Mouse (Mus musculus): ENCODE data around the gene Afmid. TPM values are rescaled to one million over a fixed set of nuclear protein-coding genes. Genes with fewer than 3 reads are reported as not detected.

Afmid gene
- total and polyA plus RNA-seq, 3 experiments = 2.5 to 11.8 (median 3.2) TPM

GRCm38 (mm10) chr11:117779434-117780198 is 46.1 kb upstream of the Afmid start:
- Histone ChIP-seq H3K36me3 (ENCODE audit: control insufficient read depth, insufficient read depth, low read length) (no peaks in the 10 kb centered on the region), H3K4me1 (ENCODE audit: control insufficient read depth, insufficient read depth, low read length) (peaks cover 6% of the 10 kb centered on the region; the same call in 1 of the 2 replicates), H3K27me3 (ENCODE audit: control insufficient read depth, insufficient read depth, low read length) (no peaks in the 10 kb centered on the region), H3K9ac (ENCODE audit: low read depth, low read length) (peak overlapping the region; percentile 74), H3K4me3 (peak overlapping the region; percentile 52), H3K27ac (peak overlapping the region; percentile 96), H3K79me2 (replicated peaks; ENCODE audit: control insufficient read depth, insufficient read depth, low read length) (no peaks in the 10 kb centered on the region)
- TF ChIP-seq EP300 (IDR thresholded peaks at IDR 0.05; ENCODE audit: insufficient read depth, low read depth, low read length) = peak; percentile 61; the same call in 1 of the 2 replicates
- TF ChIP-seq POLR2A (IDR thresholded peaks at IDR 0.05; ENCODE audit: insufficient read depth, low read depth, low read length) = peak; percentile 87
- peak; percentile 34 for TF ChIP-seq CTCF (IDR thresholded peaks at IDR 0.05)
- DNase-seq = peak; percentile 82 to 88
- intact Hi-C loops (cut with DNase I) = no loop called here
- WGBS = 10% methylated on average over 38 of the region's 38 CpGs

- no peak for DNase-seq
- Histone ChIP-seq H3K27me3 (ENCODE audit: control insufficient read depth, insufficient read depth, low read length) (no peaks in the 10 kb centered on the region), H3K4me1 (ENCODE audit: control insufficient read depth, insufficient read depth, low read length) (peaks cover 6% of the 10 kb centered on the region; the same call in 1 of the 2 replicates), H3K36me3 (ENCODE audit: control insufficient read depth, insufficient read depth, low read length) (no peaks in the 10 kb centered on the region), H3K9ac (ENCODE audit: low read depth, low read length) (peak overlapping the region; percentile 74), H3K4me3 (peak overlapping the region; percentile 52), H3K79me2 (replicated peaks; ENCODE audit: control insufficient read depth, insufficient read depth, low read length) (no peaks in the 10 kb centered on the region), H3K27ac (peak overlapping the region; percentile 96)
- under 1% methylated on average over 17 of the region's 17 CpGs for WGBS
- intact Hi-C loops (cut with DNase I) = no loop called here
- TF ChIP-seq EP300 (IDR thresholded peaks at IDR 0.05; ENCODE audit: insufficient read depth, low read depth, low read length) (no peak), CTCF (IDR thresholded peaks at IDR 0.05) (no peak), POLR2A (IDR thresholded peaks at IDR 0.05; ENCODE audit: insufficient read depth, low read depth, low read length) (no peak)
Observed at GRCm38 (mm10) chr11:117780199-117780515, 45.6 kb upstream of the Afmid start.

- TF ChIP-seq CTCF (IDR thresholded peaks at IDR 0.05) = peak; percentile 42
- peak; percentile 75 for TF ChIP-seq POLR2A (IDR thresholded peaks at IDR 0.05; ENCODE audit: insufficient read depth, low read depth, low read length)
- no peak; the same call in 1 of the 2 replicates for TF ChIP-seq EP300 (IDR thresholded peaks at IDR 0.05; ENCODE audit: insufficient read depth, low read depth, low read length)
- Histone ChIP-seq H3K9ac (ENCODE audit: low read depth, low read length) (peak overlapping the region; percentile 74), H3K4me1 (ENCODE audit: control insufficient read depth, insufficient read depth, low read length) (peaks cover 6% of the 10 kb centered on the region; the same call in 1 of the 2 replicates), H3K27ac (peak overlapping the region; percentile 96), H3K4me3 (peak overlapping the region; percentile 52), H3K36me3 (ENCODE audit: control insufficient read depth, insufficient read depth, low read length) (no peaks in the 10 kb centered on the region), H3K79me2 (replicated peaks; ENCODE audit: control insufficient read depth, insufficient read depth, low read length) (no peaks in the 10 kb centered on the region), H3K27me3 (ENCODE audit: control insufficient read depth, insufficient read depth, low read length) (no peaks in the 10 kb centered on the region)
- DNase-seq = peak; percentile 85 to 92
- intact Hi-C loops (cut with DNase I) = no loop called here
- WGBS = 2% methylated on average over 19 of the region's 19 CpGs
Observed at GRCm38 (mm10) chr11:117780582-117781111, 45.1 kb upstream of the Afmid start.

- Histone ChIP-seq H3K27me3 (ENCODE audit: control insufficient read depth, insufficient read depth, low read length) (no peaks in the 10 kb centered on the region), H3K36me3 (ENCODE audit: control insufficient read depth, insufficient read depth, low read length) (no peaks in the 10 kb centered on the region), H3K27ac (peak overlapping the region; percentile 96), H3K9ac (ENCODE audit: low read depth, low read length) (peak overlapping the region; percentile 28), H3K4me3 (peak overlapping the region; percentile 52), H3K4me1 (ENCODE audit: control insufficient read depth, insufficient read depth, low read length) (peaks cover 6% of the 10 kb centered on the region; the same call in 1 of the 2 replicates), H3K79me2 (replicated peaks; ENCODE audit: control insufficient read depth, insufficient read depth, low read length) (no peaks in the 10 kb centered on the region)
- peak; percentile 73 to 83 for DNase-seq
- intact Hi-C loops (cut with DNase I) = no loop called here
- 10% methylated on average over 18 of the region's 18 CpGs for WGBS
- 0 out of 2 replicates have a peak, but pooled peaks have one; percentile 4 for TF ChIP-seq EP300 (IDR thresholded peaks at IDR 0.05; ENCODE audit: insufficient read depth, low read depth, low read length)
- no peak for TF ChIP-seq CTCF (IDR thresholded peaks at IDR 0.05)
- peak; percentile 31; the same call in 1 of the 2 replicates for TF ChIP-seq POLR2A (IDR thresholded peaks at IDR 0.05; ENCODE audit: insufficient read depth, low read depth, low read length)
Observed at GRCm38 (mm10) chr11:117781199-117781821, 44.4 kb upstream of the Afmid start.

GRCm38 (mm10) chr11:117781993-117782704 is 43.6 kb upstream of the Afmid start, which contains the start of the genes Tmc8 and Tmc6:
Tmc8 (plus strand) TSS chr11:117782076.
Tmc6 (minus strand) TSS chr11:117782198.
- H3K79me2 ChIP-seq (replicated peaks; ENCODE audit: control insufficient read depth, insufficient read depth, low read length) = no peaks in the 10 kb centered on the region

More at GRCm38 (mm10) chr11:117781993-117782704, 43.6 kb upstream of the Afmid start, which contains the start of the genes Tmc8 and Tmc6:
- peak; percentile 73 to 83 for DNase-seq
- H3K4me3 ChIP-seq = peak within 1 kb of the TSS; percentile 52
- peak within 1 kb of the TSS; percentile 96 for H3K27ac ChIP-seq
- no peaks in the 10 kb centered on the region for H3K27me3 ChIP-seq (ENCODE audit: control insufficient read depth, insufficient read depth, low read length)
- H3K4me1 ChIP-seq (ENCODE audit: control insufficient read depth, insufficient read depth, low read length) = peaks cover 6% of the 10 kb centered on the region; the same call in 1 of the 2 replicates
- TF ChIP-seq EP300 (IDR thresholded peaks at IDR 0.05; ENCODE audit: insufficient read depth, low read depth, low read length) (no peak), CTCF (IDR thresholded peaks at IDR 0.05) (no peak), POLR2A (IDR thresholded peaks at IDR 0.05; ENCODE audit: insufficient read depth, low read depth, low read length) (peak; percentile 46; the same call in 1 of the 2 replicates)
- H3K36me3 ChIP-seq (ENCODE audit: control insufficient read depth, insufficient read depth, low read length) = no peaks in the 10 kb centered on the region
- whole genome bisulfite sequencing = 22% methylated on average over 24 of the region's 24 CpGs
- H3K9ac ChIP-seq (ENCODE audit: low read depth, low read length) = peak within 1 kb of the TSS; percentile 85
- intact Hi-C loops (cut with DNase I) = loop anchor here (2.0 kb wide), 1 partner anchor 43 kb away; the partner anchor contains the start of gene Afmid

Measured in heart, adult 2 months (tissue).